Mouse (Mus musculus) lung, embryonic 14.5 days (tissue): ENCODE measurements around the gene Agmo. TPM values are rescaled to one million over a fixed set of nuclear protein-coding genes. Genes with fewer than 3 reads are reported as not detected.

ENCODE experiments used
- ATAC-seq: fragments of 200-750 bp; cut with Nextera tagmentation; 2 replicates; pipeline ENCODE4 v1.8.0; 2017; ENCODE audit warnings: mild to moderate bottlenecking, moderate TSS enrichment, moderate library complexity; ENCODE audit not compliant: insufficient read depth
- DNase-seq: peaks from one replicate; pipeline ENCODE4 v3.0.0-alpha.2; 2015
- H3K27ac ChIP-seq: fragments of 300-500 bp; sonication (generic); 2 replicates; pipeline ENCODE4 v1.5.1; 2014; ENCODE audit warnings: low read depth, mild to moderate bottlenecking, moderate library complexity
- H3K27me3 ChIP-seq: fragments of 300-500 bp; sonication (generic); 2 replicates; pipeline ENCODE4 v1.6.1; 2014; ENCODE audit warnings: low read length, control low read depth; ENCODE audit not compliant: insufficient read depth
- H3K36me3 ChIP-seq: fragments of 300-500 bp; sonication (generic); 2 replicates; pipeline ENCODE4 v1.6.1; 2014; ENCODE audit warnings: control low read depth; ENCODE audit not compliant: insufficient read depth
- H3K4me1 ChIP-seq: fragments of 300-500 bp; sonication (generic); 2 replicates; pipeline ENCODE4 v1.6.1; 2014; ENCODE audit warnings: antibody characterized with exemption, control low read depth; ENCODE audit not compliant: insufficient read depth
- H3K4me2 ChIP-seq: fragments of 300-500 bp; sonication (generic); 2 replicates; pipeline ENCODE4 v1.6.1; 2014; ENCODE audit warnings: mild to moderate bottlenecking
- H3K4me3 ChIP-seq: fragments of 300-500 bp; sonication (generic); 2 replicates; pipeline ENCODE4 v1.5.1; 2014; ENCODE audit warnings: low read depth, low read length
- H3K9ac ChIP-seq: fragments of 300-500 bp; sonication (generic); 2 replicates; pipeline ENCODE4 v1.6.1; 2014
- H3K9me3 ChIP-seq: fragments of 300-500 bp; sonication (generic); 2 replicates; pipeline ENCODE4 v1.6.1; 2016; ENCODE audit warnings: low read depth, low read length, control low read depth
- CTCF ChIP-seq: IDR thresholded peaks from 2 replicates; pipeline ENCODE4 v1.5.1; 2016; ENCODE audit warnings: antibody characterized with exemption, low read depth
- polyA plus RNA-seq: library from polyadenylated mRNA; unstranded; fragments of >200 nt; fragmentation: Nextera tagmentation; extraction: Ambion mirVana; gene quantifications from 2 replicates; pipeline ENCODE4 v1.2.1, GENCODE M21; 2014

Agmo gene
- polyA plus RNA-seq, 1 experiment from 2014 or later = 0.29 TPM

DNA sequence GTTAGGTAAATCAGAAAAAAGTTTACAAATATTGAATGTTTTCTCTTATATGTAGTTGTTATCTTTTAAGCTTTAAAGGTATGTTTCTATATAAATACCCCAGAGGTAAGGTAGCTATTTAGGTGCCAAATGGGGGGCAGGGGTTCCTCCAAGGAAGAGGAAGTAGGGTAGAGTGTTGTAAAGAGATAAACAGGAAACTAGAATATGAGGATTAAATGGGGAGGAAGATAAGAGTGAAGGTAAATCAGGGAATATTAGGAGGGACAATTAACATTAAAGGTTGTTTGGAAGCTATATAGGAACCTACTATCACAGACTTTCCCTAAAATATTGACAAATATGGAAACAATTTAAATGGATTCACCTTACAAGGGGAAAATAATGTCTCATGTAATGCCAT is 382.6 kb downstream of the Agmo start:
- no peak for TF ChIP-seq CTCF

More for the DNA sequence above, 382.6 kb downstream of the Agmo start:
- ATAC-seq (no peak), DNase-seq (no peak)
- Histone ChIP-seq H3K4me3 (no peak overlapping the region), H3K4me2 (no peak overlapping the region), H3K4me1 (no peaks in the 10 kb centered on the region), H3K27ac (no peak overlapping the region), H3K9me3 (no peaks in the 10 kb centered on the region), H3K27me3 (no peaks in the 10 kb centered on the region), H3K36me3 (no peaks in the 10 kb centered on the region), H3K9ac (no peak overlapping the region)

Other genes with a start within 250 kb of the Agmo start
- 31.7 and 34.4 TPM in 2 replicates for gene Meox2, start 133.1 kb upstream of the Agmo start, polyA plus RNA-seq